Mouse (Mus musculus): Measurements from ENCODE around the gene Lipm. TPM values are rescaled to one million over a fixed set of nuclear protein-coding genes. Genes with fewer than 3 reads are reported as not detected.

Gene Lipm
- total RNA-seq, 2 experiments from 2014 or later: 0.12 to 0.21 TPM

GRCm38 (mm10) chr19:34162693-34163092 lies 62.0 kb downstream of the Lipm start:
- no peak for DNase-seq (ENCODE audit: extremely low spot score in 1 of 2, low spot score in 1 of 2)

GRCm38 (mm10) chr19:34165891-34166290 lies 65.2 kb downstream of the Lipm start, which contains the start of gene Ankrd22:
TSS of gene Ankrd22 (minus strand) at chr19:34166053.
- DNase-seq (ENCODE audit: extremely low spot score in 1 of 2, low spot score in 1 of 2): no peak

- DNase-seq (ENCODE audit: extremely low spot score in 1 of 2, low spot score in 1 of 2): no peak
Measured at GRCm38 (mm10) chr19:34166386-34166785, 65.7 kb downstream of the Lipm start.

- DNase-seq (ENCODE audit: extremely low spot score in 1 of 2, low spot score in 1 of 2): no peak
Measured at GRCm38 (mm10) chr19:34167896-34168661, 67.3 kb downstream of the Lipm start.

GRCm38 (mm10) chr19:34169121-34169520 lies 68.4 kb downstream of the Lipm start:
- no peak for DNase-seq (ENCODE audit: extremely low spot score in 1 of 2, low spot score in 1 of 2)

- no peak for DNase-seq (ENCODE audit: extremely low spot score in 1 of 2, low spot score in 1 of 2)
Measured at GRCm38 (mm10) chr19:34171167-34171566, 70.4 kb downstream of the Lipm start.

Small RNAs within 50 kb of the gene (microRNA-seq; reads per million reads assigned to microRNA genes)
- 0 reads per million in 2 experiments for gene Gm23334

Other genes with a start within 250 kb of the Lipm start
- gene Lipf, start 139.7 kb upstream of the Lipm start, total RNA-seq (2021): not detected
- gene Lipk, start 92.6 kb upstream of the Lipm start, total RNA-seq (2021): not detected
- not detected for gene Lipn, start 33.6 kb upstream of the Lipm start, total RNA-seq (2021)
- under 1 TPM; 0.26 to 0.27 TPM for gene Ankrd22, start 65.1 kb downstream of the Lipm start, total RNA-seq (2021)
- gene Stambpl1, start 91.3 kb downstream of the Lipm start, total RNA-seq (2021): 10 to 100 TPM; 20.6 to 22.2 TPM
- 10 to 100 TPM; 14.5 to 16.3 TPM for gene Acta2, start 154.7 kb downstream of the Lipm start, total RNA-seq (2021)
- gene Fas, start 189.7 kb downstream of the Lipm start, total RNA-seq (2021): 1 to 10 TPM in 1 of 2 experiments, under 1 TPM in 1; 0.61 to 2.0 TPM